Mouse (Mus musculus) CH12.LX (cell line): ENCODE measurements around the gene Ppp2r5d. TPM values are rescaled to one million over a fixed set of nuclear protein-coding genes. Genes with fewer than 3 reads are reported as not detected.

Experiments used
- DNase-seq: peaks from one replicate; pipeline ENCODE4 v3.0.0-alpha.2; 2013; ENCODE audit errors: extremely low read depth
- H3K27ac ChIP-seq: 2 replicates; pipeline ENCODE4 v1.5.1; 2012; ENCODE audit warnings: low read depth, mild to moderate bottlenecking, control low read depth, moderate library complexity; ENCODE audit not compliant: insufficient read depth
- H3K27me3 ChIP-seq: replicated peaks from 2 replicates; pipeline ENCODE3; 2012; ENCODE audit warnings: inconsistent platforms
- H3K36me3 ChIP-seq, 2 experiments: replicated peaks in 1 of 2; 2 replicates each; pipeline versions ENCODE3 to v1.6.1; 2012; ENCODE audit warnings: inconsistent platforms in 1 of 2, low read length in 1 of 2, mild to moderate bottlenecking in 1 of 2, mixed read lengths in 1 of 2, moderate library complexity in 1 of 2; ENCODE audit not compliant: control insufficient read depth in 1 of 2, insufficient read depth in 1 of 2
- H3K4me1 ChIP-seq, 2 experiments: 2 replicates each; pipeline ENCODE4 v1.6.1; 2012; ENCODE audit warnings: inconsistent platforms in 1 of 2, moderate library complexity in 1 of 2; ENCODE audit not compliant: insufficient read depth in 2 of 2, control insufficient read depth in 1 of 2
- H3K4me2 ChIP-seq: 2 replicates; pipeline ENCODE4 v1.6.1; 2012; ENCODE audit warnings: low read depth, mild to moderate bottlenecking, control low read depth; ENCODE audit not compliant: poor library complexity, insufficient read depth, severe bottlenecking
- H3K4me3 ChIP-seq, 3 experiments: fragments of 150-350 bp in 1 of 3; sonication (generic) in 1 of 3; replicated peaks in 1 of 3; 2 replicates each; pipeline versions ENCODE3 to v1.5.1; 2011 to 2012; ENCODE audit warnings: low read depth in 2 of 3, low read length in 2 of 3, mild to moderate bottlenecking in 2 of 3, moderate library complexity in 2 of 3, control low read depth in 1 of 3, improper control_type of control experiment in 1 of 3, inconsistent platforms in 1 of 3, mixed read lengths in 1 of 3; ENCODE audit not compliant: poor library complexity in 1 of 3
- H3K79me2 ChIP-seq: replicated peaks from 2 replicates; pipeline ENCODE4 v1.6.1; 2012; ENCODE audit warnings: mild to moderate bottlenecking, moderate library complexity; ENCODE audit not compliant: control insufficient read depth, poor library complexity, insufficient read depth, severe bottlenecking; ENCODE audit errors: extremely low read depth
- H3K9ac ChIP-seq: 2 replicates; pipeline ENCODE4 v1.6.1; 2012; ENCODE audit warnings: low read depth, mild to moderate bottlenecking, control low read depth, moderate library complexity; ENCODE audit not compliant: insufficient read depth
- H3K9me3 ChIP-seq: replicated peaks from 2 replicates; pipeline ENCODE3; 2012; ENCODE audit warnings: low read length, inconsistent platforms, mixed read lengths
- BHLHE40 ChIP-seq: IDR thresholded peaks from 2 replicates; pipeline ENCODE4 v1.6.1; 2011; ENCODE audit warnings: mild to moderate bottlenecking, low read depth, low read length, improper control_type of control experiment
- CTCF ChIP-seq, 2 experiments: IDR thresholded peaks in 1 of 2; conservative IDR thresholded peaks in 1 of 2; 2 replicates each; pipeline ENCODE4 v1.5.1; 2011 to 2012; ENCODE audit warnings: low read depth in 2 of 2, low read length in 2 of 2, improper control_type of control experiment in 1 of 2, inconsistent platforms in 1 of 2, mild to moderate bottlenecking in 1 of 2, moderate library complexity in 1 of 2
- ELF1 ChIP-seq: IDR thresholded peaks from 2 replicates; pipeline ENCODE4 v1.6.1; 2014; ENCODE audit warnings: low read depth, mild to moderate bottlenecking, inconsistent platforms, low read length, improper control_type of control experiment
- ETS1 ChIP-seq: conservative IDR thresholded peaks from 2 replicates; pipeline ENCODE4 v1.6.1; 2012; ENCODE audit warnings: low read depth, mild to moderate bottlenecking, inconsistent platforms, low read length, improper control_type of control experiment, moderate library complexity
- MAX ChIP-seq: IDR thresholded peaks from 2 replicates; pipeline ENCODE4 v1.6.1; 2011; ENCODE audit warnings: low read length, improper control_type of control experiment
- MAZ ChIP-seq: IDR thresholded peaks from 2 replicates; pipeline ENCODE4 v1.6.1; 2012; ENCODE audit warnings: low read depth, mild to moderate bottlenecking, inconsistent platforms, low read length, improper control_type of control experiment, moderate library complexity
- MEF2A ChIP-seq: IDR thresholded peaks from 2 replicates; pipeline ENCODE4 v1.6.1; 2014; ENCODE audit warnings: low read depth, mild to moderate bottlenecking, inconsistent platforms, low read length, improper control_type of control experiment, borderline replicate concordance
- MXI1 ChIP-seq: IDR thresholded peaks from 2 replicates; pipeline ENCODE4 v1.6.1; 2011; ENCODE audit warnings: mild to moderate bottlenecking, low read depth, low read length, improper control_type of control experiment
- MYC ChIP-seq: IDR thresholded peaks from 2 replicates; pipeline ENCODE4 v1.6.1; 2011; ENCODE audit warnings: low read depth, mild to moderate bottlenecking, improper control_type of control experiment, low read length
- NRF1 ChIP-seq: IDR thresholded peaks from 2 replicates; pipeline ENCODE4 v1.6.1; 2014; ENCODE audit warnings: low read depth, mild to moderate bottlenecking, inconsistent platforms, low read length, improper control_type of control experiment, moderate library complexity
- RAD21 ChIP-seq: IDR thresholded peaks from 2 replicates; pipeline ENCODE4 v1.6.1; 2011; ENCODE audit warnings: low read depth, mild to moderate bottlenecking, low read length, improper control_type of control experiment, moderate library complexity
- SMC3 ChIP-seq: IDR thresholded peaks from 2 replicates; pipeline ENCODE4 v1.6.1; 2011; ENCODE audit warnings: low read depth, low read length, improper control_type of control experiment
- UBTF ChIP-seq: IDR thresholded peaks from 2 replicates; pipeline ENCODE4 v1.6.1; 2012; ENCODE audit warnings: low read depth, mild to moderate bottlenecking, inconsistent platforms, low read length, improper control_type of control experiment, moderate library complexity
- dilution Hi-C: fragments of 300-500 bp; cut with MboI; formaldehyde crosslinking; loops from 2 replicates; pipeline ENCODE4 v1.14.3; 2020; ENCODE audit warnings: low sequenced_read_pairs; ENCODE audit not compliant: extremely low pct_unique_long_range_greater_than_20kb, extremely low pct_ligation_motif_present
- in situ Hi-C: fragments of 300-500 bp; cut with MboI; formaldehyde crosslinking; loops from 3 replicates; pipeline ENCODE4 v1.14.3; 2019; ENCODE audit warnings: low sequenced_read_pairs, low pct_ligation_motif_present, low pct_unique_long_range_greater_than_20kb, mixed read lengths
- polyA plus RNA-seq: library from polyadenylated mRNA; unstranded; fragments of >175 nt; gene quantifications from 2 replicates; pipeline ENCODE4 v1.2.1, GENCODE M21; 2012; ENCODE audit warnings: low read depth; ENCODE audit not compliant: insufficient read length
- total RNA-seq, 2 experiments: library from RNA; depleted of rRNA; stranded (reverse); fragments of 300-350 nt in 1 of 2; fragments of >200 nt in 1 of 2; gene quantifications; 2 replicates each; pipeline ENCODE4 v1.2.3; 2012 to 2014

The Ppp2r5d gene
- total and polyA plus RNA-seq, 3 experiments: 56.2 to 75.4 (median 57.7) TPM

DNA sequence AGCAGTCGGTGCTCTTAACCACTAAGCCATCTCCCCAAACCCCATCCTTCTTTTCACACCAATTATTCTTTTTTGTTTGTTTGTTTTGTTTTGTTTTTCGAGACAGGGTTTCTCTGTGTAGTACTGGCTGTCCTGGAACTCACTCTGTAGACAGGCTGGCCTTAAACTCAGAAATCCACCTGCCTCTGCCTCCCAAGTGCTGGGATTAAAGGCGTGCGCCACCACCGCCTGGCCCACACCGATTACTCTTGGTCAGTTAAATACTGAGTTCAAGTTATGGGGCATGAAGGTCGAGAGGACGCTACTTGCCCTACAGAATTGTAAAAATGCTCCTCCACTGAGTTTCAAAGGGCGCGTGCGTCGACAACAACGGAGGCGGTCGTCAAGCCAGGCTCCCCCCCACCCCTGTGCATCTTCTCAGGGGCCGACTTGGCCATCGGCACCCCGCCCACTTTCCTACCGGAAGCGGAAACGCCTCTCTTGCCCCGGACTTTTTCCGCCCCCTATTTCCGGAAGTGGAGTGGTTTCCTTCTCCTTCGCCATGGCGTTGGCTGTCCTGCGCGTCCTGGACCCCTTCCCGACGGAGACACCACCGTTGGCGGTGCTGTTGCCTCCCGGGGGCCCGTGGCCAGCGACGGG, 6.2 kb upstream of the Ppp2r5d start, which contains the start of gene Pex6 (continued):
- peak; percentile 77 for TF ChIP-seq MXI1
- TF ChIP-seq RAD21: no peak
- TF ChIP-seq MEF2A: no peak
- TF ChIP-seq MYC: 0 out of 2 replicates have a peak, but pooled peaks have one; percentile 30

DNA sequence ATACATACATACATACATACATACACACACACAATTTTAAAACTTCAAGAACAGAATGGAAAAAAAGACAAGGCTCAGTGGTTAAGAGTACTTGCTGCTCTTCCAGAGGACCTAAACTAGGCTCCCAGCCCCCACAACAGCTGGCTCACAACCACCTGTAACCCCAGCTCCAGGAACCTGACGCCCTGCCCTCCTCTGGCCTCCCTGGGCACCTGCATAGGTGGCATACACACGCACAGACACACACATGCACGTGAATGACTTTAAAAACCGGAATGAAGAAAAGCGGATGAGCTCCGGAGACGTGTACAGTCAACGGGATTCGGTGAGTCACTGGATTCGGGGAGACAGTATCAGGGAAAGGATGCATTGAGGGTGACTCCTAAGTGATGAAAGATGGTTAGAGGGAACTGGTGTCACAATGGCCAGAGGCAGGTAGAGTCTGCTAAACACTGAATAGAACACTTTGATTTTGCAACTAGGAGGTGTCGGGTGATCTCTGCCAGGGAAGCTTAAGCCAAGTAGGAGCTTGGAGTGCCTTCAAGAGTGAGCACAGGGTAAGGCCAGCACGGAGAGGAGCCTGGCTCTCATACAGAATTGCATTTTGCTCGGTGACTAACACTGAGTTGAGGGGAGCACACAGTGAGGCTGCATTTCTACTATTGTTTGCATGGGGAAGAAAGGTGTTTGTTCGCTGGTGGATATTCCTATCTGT, 1.6 kb upstream of the Ppp2r5d start:
- H3K4me1 ChIP-seq: peaks cover 11 to 28% of the 10 kb centered on the region in 2 experiments
- H3K27me3 ChIP-seq: no peaks in the 10 kb centered on the region
- dilution Hi-C loops: no loop called here
- peaks cover 5% of the 10 kb centered on the region for H3K9me3 ChIP-seq
- no peak for DNase-seq
- H3K79me2 ChIP-seq: peaks cover 14% of the 10 kb centered on the region
- no peak overlapping the region for H3K27ac ChIP-seq
- no peak overlapping the region for H3K4me2 ChIP-seq
- no peak overlapping the region for H3K9ac ChIP-seq
- H3K4me3 ChIP-seq: no peak overlapping the region
- peaks cover 0 to 11% of the 10 kb centered on the region in 2 experiments for H3K36me3 ChIP-seq
- no peak for TF ChIP-seq UBTF
- no peak for TF ChIP-seq BHLHE40
- TF ChIP-seq, all 38 proteins: peak for 0
- in situ Hi-C loops: no loop called here

DNA sequence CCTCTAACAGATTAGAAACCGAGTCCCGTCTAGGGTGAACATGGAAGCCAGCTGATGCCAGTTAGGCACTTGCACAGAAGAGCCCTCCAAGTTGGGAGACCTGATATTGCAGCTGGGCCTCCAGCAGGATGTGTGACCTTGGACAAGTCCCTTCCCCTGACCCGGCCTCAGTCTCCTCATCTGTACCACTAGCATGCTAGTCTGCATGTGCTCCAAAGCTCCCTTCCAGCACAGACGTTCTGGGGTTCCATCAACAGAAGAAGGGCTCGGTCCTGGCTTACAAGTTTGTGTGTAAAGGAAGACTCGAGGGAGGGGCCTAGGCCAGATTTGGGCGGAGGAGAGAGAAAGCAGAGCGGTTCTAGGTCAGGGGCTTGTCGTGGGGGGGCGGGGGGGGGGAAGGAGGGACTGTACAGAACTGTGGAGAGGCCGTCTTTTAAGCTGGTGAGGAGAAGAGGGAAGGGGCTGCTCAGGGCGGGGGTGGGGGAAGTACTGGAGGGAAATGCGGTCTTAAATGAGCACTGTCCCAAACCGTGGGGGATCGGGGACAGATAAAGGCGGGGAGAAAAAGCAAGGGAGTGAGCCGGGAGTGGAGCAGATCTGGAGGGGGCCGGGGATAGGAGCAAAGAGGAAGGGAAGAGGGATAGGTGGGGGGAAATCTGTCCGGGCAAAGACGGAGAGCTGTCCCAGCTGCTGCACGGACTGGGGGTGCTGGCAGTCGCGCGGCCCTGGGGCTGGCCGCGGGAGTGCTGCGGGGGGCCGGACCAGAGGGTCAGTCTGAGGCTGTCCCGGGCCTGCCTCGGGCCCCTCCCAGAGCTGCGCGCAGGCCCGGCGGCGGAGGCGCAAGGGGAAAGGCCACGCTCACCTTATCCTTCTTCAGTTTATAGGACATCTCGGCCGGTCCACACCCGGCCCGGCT, 682 bp downstream of the Ppp2r5d start:
- in situ Hi-C loops (no loop called here), dilution Hi-C loops (no loop called here)
- Histone ChIP-seq H3K36me3 (peaks cover 5 to 32% of the 10 kb centered on the region in 2 experiments), H3K4me1 (peaks cover 11 to 31% of the 10 kb centered on the region in 2 experiments), H3K4me3 (peak overlapping the region; percentile 80 to 85 (median 82)), H3K79me2 (peaks cover 12% of the 10 kb centered on the region), H3K9ac (peak overlapping the region; percentile 93), H3K27me3 (no peaks in the 10 kb centered on the region), H3K27ac (0 out of 2 replicates have a peak overlapping the region, but pooled peaks have one; percentile 6), H3K9me3 (peaks cover 5% of the 10 kb centered on the region), H3K4me2 (peak overlapping the region; percentile 59)
- TF ChIP-seq SMC3 (no peak), ETS1 (no peak), ELF1 (no peak), MAZ (no peak), CTCF (conservative IDR thresholded peaks at IDR 0.05 in 1 of 2, IDR thresholded peaks at IDR 0.05 in 1 of 2; ENCODE audit: low read depth in 2 of 2, low read length in 2 of 2) (no peak), MAX (no peak), NRF1 (no peak)
- DNase-seq: no peak
